Mouse (Mus musculus) bone marrow macrophage, adult 2 months (primary cell): ENCODE measurements around the gene Akna.

Experiments
- CTCF ChIP-seq: IDR thresholded peaks from 2 replicates; pipeline ENCODE4 v1.5.1; 2012; ENCODE audit warnings: low read depth, mild to moderate bottlenecking, low read length, moderate library complexity
- POLR2A ChIP-seq: IDR thresholded peaks from 2 replicates; pipeline ENCODE4 v1.6.1; 2012; ENCODE audit warnings: mild to moderate bottlenecking, low read depth, low read length, borderline replicate concordance

GRCm38 (mm10) chr4:63450551-63450950, 47.4 kb upstream of the Akna start:
- TF ChIP-seq CTCF (no peak), POLR2A (no peak)
